Mouse (Mus musculus): Measurements from ENCODE around the gene Casz1. TPM values are rescaled to one million over a fixed set of nuclear protein-coding genes. Genes with fewer than 3 reads are reported as not detected.

Casz1 gene
- total RNA-seq, 2 experiments from 2014 or later: 1.1 to 2.5 TPM

DNA sequence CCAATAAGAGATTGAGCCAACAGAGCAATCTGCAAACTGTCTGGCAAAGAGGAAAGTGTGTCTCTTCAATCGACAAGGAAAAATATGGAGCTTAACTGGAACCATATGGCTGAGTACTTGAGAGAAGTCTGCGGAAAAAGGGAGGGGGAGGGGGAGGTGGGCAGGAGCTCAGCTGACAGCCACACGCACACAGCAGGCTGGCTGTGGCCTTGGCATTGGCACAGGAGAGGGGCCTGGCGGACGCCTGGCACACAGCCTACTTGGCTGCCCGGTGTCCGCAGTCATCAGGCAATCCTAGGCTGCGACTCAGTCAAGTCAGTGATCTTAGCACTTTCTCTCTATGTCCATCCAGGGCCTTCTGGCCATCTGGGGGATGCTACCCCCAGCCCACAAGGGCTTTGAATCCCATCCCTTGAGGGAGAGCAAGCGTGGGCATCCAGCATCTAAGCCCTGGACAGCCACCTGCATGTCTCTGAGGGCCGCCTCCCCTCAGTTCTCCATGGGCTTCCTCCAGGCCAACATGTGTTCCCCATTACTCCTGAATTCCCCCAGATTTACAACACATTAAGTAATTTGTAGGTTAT, 67.6 kb downstream of the Casz1 start:
- ATAC-seq (replicated peaks; ENCODE audit: low FRiP score, poor library complexity, severe bottlenecking): no peak

DNA sequence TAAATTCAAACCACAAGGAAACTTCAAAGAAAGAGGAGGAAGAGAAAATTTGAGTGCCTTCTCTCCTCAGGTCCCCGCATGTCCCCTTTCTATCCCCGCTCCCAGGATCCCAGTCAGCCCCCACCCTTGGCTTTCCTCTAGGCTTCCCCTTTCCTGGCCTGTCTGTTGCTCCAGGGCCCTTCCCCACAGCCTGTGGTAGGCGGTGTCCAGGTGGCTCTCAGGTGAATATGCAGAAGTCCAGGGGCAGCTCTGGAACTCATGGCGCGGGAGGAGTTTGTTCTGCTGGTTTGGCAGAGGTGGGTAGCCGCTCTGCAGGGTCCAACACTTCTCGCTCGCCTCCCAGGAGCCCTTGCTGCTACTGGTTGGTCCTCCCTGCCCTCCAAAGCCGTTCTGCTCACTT, 68.1 kb downstream of the Casz1 start:
- ATAC-seq (replicated peaks; ENCODE audit: low FRiP score, poor library complexity, severe bottlenecking): no peak

DNA sequence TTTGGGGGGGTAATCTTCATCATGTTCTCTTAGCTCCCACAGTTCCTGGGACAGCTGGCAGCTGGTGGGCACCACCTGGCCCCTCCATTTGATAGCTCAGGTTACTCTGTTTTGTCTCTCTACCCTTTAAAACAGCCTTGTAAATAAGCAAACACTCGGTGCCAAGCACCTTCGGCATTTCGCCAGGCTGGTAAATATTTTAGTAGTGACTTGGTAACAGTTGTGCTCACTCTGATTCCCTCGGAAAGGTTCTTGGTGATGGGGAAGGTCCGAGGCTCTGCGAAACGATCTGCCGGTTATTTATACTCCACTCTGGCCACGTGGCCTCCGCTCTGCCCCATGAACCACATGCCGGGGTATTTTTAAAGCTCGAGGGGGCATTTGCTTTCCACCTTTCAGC, 68.6 kb downstream of the Casz1 start:
- ATAC-seq (replicated peaks; ENCODE audit: low FRiP score, poor library complexity, severe bottlenecking): no peak

DNA sequence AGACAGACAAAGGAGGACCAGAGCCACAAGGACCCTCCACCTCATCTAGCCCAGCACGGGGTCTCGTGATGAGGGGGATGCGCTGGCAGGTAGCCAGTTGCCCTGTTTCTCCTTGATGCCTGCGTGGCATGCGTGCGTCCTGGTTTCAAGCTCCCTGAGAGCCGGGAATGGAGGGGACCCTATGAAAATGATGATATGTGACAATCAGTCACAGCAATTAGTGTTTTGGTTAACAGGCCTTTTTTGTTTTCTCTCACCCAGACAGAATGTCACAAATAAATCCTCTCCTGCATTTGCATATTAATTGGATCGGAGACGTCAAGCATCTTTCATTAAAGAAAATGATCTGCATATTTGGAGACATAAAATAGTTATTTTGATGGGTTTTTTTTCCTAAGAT, 71.9 kb downstream of the Casz1 start:
- no peak for ATAC-seq (replicated peaks; ENCODE audit: low FRiP score, poor library complexity, severe bottlenecking)

DNA sequence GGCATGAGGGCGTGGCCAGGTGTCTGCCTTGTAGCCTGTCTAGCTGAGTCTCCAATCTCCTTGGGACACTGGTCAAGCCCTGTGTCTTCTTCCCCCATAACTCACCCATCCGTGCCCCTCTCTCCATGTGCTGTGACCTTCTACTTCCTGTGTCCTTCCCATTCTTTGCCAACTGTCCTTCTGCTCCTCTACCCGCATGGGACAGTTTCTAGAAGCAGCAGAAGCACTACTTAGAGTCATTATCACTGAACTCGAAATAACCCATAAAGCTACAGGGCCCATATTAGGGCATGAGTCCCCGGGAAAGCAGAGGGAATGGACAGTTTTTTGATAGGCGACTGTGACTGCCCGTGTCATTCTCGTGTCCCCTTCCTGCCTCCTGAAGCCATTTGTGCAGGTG, 72.6 kb downstream of the Casz1 start:
- ATAC-seq (replicated peaks; ENCODE audit: low FRiP score, poor library complexity, severe bottlenecking): no peak

DNA sequence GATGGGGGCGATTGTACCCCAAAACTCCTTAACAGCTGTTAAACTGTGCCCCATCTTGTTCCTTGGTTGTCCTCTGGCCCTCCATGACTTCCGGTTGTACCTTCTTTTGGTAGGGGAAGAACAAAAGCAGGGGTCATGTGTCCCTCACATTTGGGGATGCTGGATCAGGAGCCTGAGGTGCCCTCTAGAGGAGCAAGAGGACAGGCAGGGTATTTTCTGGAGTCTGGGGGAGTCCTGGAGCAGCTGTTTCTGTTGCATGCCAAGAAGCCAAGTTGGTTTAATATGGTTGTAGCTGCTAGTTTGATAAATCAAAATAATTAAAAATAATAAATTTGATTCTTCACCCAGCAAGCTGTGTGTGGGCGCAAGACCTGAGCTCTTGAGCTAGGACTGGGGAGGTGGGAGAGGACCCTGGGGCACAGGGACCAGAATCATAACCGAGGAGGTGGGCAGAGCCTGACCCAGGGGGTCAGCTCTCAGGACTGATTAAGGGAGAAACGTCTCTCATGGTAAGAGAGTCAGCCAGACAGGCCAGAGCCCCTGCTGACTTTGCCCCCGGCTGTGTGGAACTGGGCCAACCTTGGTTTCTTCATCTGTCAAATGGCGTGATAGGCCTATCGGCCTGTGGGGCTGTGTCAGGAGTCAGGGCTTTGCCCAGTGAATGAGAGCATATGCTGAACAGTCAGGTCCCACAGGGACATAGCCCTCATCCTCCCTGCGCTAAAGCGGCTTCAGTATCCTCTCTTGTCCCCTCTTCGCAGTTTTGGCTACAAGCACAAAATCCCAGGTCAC, 74.2 kb downstream of the Casz1 start:
- ATAC-seq (replicated peaks; ENCODE audit: low FRiP score, poor library complexity, severe bottlenecking): no peak

DNA sequence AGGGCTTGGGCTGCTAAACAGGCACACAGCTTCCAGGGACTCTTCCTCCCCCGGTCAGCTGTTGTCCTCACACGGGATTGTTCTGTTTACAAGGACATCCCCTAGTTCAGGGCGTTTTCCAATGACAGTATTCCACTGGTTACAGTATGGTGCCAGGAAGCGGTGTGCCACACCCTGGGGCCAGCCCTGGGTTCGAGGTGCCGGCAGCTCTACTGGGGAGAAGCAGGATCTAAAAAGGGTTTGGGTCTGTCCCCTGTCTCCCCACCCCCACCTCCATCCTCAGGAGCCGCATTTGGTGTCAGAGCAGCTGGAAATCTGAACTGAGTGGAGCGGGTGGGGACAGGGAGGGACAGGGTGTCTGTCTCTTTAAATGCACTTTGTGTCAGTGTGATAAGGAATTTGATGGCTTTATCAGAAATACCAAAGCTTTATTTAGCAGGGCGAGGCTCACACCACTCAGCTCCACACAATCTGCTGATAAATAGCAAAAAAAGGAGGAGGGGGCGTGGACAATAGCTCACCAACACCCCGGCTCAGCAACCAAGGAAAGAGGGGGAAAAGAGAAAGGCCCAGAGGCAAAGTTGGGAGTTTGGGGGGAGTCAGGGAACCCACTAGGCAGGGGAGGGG, 74.9 kb downstream of the Casz1 start:
- no peak for ATAC-seq (replicated peaks; ENCODE audit: low FRiP score, poor library complexity, severe bottlenecking)

DNA sequence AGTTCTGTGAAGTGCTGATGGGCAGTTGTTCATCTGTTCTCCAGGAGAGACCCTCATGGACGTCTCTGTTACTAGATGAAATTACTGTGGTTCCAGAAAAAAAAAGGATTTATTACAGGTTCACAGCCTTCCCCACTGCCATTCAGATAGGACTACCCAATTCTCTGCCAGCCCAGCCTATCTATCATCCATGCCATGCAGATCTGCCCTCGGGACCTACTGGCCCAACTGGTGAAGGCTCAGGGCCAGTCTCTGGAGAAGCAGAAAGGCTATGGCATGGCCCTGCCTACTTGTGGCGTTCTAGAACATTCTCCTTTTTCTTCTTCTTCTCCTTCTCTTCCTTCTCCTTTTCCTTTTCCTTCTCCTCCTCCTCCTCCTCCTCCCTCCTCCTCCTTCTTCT, 75.4 kb downstream of the Casz1 start:
- no peak for ATAC-seq (replicated peaks; ENCODE audit: low FRiP score, poor library complexity, severe bottlenecking)

DNA sequence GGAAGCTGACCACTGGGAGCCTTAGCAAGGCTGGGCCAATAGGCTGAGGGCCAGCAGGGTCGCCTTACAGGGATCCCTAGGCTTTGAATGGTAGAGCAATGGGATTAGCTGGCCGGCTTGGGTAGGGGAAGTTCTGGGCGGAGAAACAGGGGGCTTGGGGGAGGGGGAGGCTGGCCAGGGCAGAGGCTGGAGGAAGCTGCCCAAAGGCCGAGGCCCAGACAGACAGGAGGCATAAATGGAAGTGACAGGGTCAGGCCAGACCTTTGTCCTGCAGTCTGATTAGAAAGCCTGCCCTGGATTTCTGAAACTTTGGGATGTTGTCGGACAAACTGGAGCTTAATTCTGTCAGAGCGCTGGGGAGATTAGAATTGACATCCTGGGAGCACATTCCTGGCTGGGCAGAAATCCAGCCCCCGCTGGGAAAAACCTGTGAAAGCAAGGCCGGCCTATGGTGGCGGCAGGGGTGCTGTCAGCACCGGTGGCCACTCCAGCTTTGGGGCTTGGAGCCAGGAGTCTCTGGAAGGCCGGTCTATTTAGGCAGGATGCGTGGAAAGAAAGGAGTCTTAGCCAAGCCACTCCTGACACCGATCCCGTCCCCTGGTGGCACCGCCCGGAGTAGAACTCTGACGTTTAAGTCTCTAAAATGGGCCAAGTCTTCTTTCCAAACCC, 76.9 kb downstream of the Casz1 start:
- ATAC-seq (replicated peaks; ENCODE audit: low FRiP score, poor library complexity, severe bottlenecking): no peak

DNA sequence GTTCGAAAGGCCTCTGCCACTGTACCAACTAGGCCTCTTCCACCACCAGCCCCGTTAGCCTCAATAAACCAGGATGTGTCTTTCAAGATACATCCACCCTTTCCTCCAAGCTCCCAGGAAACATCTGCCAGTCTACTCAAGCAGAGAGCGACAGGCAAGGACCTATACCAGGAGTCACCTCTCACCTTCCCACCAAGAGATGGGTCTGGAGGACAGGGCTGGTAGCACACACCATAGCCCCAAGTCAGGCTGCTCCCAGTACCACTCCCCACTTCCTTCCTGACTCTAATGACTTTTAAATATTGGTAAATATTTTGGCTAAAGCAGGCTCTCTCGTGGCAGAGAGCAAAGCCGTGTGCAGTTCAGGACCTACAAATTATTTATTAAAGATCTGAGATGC, 77.6 kb downstream of the Casz1 start:
- no peak for ATAC-seq (replicated peaks; ENCODE audit: low FRiP score, poor library complexity, severe bottlenecking)

DNA sequence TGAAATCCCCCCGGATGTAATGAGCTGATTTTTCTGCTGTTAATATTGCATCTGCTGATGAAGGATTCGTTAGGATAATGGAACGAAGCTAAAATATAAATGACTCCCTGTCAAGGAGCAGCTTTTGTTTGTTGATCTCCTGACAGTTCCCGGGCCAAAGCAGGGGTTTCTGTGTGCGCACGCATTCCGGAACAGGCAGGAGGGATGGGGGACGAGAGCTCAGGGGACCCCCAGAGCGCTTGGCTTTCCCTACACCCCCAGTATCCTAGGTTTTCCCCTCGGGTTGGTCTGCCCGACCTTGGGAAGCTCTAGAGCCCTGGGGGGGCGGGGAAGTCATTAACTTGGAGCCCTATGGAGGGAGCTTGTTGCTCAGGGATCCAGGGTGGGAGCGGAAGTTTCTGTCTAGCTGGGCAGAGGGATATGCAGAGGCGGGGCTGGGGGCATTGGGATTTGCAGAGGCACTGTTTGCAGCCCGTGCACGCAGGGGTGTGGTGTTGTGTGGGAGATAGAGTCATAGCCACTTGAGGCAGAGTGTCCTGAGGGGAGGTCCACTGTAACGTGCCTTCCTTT, 78.2 kb downstream of the Casz1 start:
- no peak for ATAC-seq (replicated peaks; ENCODE audit: low FRiP score, poor library complexity, severe bottlenecking)

DNA sequence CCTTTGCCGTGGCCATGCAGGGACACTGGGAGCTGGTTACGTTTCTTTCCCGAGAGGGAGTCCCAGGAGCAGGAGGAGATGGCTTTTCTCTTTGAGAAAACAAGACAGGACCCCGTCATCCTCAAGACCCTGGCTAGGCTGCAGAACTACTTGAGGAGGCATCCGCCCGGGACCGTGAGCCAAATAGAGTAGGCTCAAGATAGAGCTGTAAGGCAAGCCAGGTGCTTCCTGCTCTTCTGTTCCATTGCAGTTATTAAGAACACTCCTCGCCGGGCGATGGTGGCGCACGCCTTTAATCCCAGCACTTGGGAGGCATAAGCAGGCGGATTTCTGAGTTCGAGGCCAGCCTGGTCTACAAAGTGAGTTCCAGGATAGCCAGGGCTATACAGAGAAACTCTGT, 80.4 kb downstream of the Casz1 start:
- no peak for ATAC-seq (replicated peaks; ENCODE audit: low FRiP score, poor library complexity, severe bottlenecking)

DNA sequence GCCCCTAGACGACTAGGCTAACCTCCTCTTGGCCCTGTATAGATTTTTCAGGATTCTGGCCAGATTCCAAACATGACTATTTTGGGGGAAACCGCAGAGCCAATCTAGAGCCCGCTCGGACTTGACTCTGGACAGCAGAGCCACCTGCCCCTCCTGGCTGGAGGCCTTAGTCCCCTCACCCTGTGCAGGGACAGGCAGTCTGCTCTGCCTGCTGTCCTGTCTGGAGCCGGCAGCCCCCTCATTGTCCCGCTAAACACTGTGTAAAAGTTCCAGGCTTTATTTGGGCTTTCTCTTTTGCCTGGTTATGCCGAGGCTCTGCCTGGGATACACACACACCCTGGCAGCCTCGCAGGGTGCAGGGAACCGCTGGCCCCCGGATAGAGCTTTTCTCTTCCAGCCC, 81.2 kb downstream of the Casz1 start:
- ATAC-seq (replicated peaks; ENCODE audit: low FRiP score, poor library complexity, severe bottlenecking): no peak

DNA sequence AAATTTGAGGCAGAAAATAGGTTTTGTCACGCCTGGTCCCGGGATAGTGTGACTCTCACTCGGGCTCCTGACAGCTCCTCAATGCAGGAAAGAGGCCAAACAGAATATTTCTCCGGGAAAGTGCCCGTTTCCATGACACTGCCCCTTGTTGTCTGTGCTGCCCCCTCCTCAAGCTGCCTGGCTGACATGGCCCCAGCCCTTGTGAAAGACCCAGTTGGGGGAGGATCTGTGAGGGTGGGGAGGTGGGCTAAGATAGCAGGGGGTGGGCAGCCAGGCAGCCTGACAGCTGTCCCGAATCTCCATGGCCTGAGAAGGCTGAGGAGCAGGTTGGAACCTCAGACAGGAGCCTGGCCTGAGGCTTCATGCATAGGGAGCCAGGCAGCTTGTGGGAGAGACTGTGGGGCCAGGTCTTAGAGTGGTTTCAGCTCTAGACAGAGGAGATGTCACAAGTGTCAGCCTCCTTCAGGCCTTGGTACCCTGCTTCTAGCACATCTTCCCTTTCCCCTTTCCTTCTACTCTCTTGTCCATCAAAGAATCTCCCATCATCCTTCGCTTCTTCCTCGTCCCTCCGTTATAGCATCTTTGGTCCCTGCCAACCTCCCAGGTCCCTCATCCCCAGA, 81.8 kb downstream of the Casz1 start:
- no peak for ATAC-seq (replicated peaks; ENCODE audit: low FRiP score, poor library complexity, severe bottlenecking)

DNA sequence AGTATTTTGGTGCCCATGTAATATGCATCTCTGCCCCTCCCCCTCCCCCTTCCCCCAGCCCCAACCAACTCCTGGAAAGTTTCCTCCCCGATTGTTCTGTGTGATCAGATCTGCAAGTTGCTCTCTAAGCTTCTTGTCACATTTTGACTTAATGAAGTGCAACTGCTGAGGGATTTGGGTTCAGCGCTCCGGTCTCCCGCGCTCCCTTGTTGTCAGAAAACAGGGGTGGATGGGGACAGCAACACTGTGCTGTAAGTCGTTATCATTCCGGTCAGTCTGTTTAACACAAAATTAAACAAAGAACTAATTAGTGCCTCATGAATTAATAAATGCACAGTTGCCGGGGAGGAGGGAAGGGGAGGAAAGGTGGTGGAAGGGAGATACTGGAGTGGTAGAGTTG, 84.0 kb downstream of the Casz1 start:
- ATAC-seq (replicated peaks; ENCODE audit: low FRiP score, poor library complexity, severe bottlenecking): no peak

DNA sequence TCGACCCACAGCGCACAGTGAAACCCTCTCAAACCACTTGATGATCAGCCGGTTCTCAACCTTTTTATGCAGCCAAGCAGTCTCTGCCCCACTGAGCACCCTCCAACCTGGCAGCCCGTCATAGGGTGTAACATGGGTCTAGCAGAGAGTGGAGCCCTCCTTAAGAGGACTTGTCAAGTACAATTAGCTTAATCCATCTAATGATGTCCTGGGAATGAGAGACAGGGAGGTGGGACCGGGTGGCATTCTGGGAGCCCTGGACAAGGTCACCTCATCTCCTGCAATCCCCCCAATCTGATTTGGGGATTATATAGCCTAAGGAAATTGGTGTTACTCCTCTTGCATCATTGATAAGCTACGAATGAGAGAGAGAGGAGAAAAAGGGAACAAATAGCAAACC, 84.8 kb downstream of the Casz1 start:
- no peak for ATAC-seq (replicated peaks; ENCODE audit: low FRiP score, poor library complexity, severe bottlenecking)

DNA sequence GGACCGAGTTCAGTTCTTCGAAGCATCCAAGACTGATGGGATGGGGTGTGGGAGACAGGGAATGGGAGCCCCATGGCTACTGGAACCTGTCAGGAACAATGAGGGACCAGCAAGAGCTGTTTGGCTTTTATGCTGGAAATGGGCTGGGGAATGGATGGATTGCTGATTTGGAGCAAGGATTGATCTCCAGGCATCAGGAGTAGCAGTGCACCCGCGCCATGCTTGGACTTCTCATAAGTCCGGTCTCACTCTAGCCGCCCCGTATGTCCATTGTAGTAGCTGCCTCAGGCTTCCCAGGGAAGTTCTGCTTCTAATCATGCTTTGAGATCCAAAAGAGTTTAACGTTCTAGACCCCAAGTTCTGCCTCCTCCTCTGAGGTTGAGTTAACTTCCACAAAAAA, 86.2 kb downstream of the Casz1 start:
- no peak for ATAC-seq (replicated peaks; ENCODE audit: low FRiP score, poor library complexity, severe bottlenecking)

DNA sequence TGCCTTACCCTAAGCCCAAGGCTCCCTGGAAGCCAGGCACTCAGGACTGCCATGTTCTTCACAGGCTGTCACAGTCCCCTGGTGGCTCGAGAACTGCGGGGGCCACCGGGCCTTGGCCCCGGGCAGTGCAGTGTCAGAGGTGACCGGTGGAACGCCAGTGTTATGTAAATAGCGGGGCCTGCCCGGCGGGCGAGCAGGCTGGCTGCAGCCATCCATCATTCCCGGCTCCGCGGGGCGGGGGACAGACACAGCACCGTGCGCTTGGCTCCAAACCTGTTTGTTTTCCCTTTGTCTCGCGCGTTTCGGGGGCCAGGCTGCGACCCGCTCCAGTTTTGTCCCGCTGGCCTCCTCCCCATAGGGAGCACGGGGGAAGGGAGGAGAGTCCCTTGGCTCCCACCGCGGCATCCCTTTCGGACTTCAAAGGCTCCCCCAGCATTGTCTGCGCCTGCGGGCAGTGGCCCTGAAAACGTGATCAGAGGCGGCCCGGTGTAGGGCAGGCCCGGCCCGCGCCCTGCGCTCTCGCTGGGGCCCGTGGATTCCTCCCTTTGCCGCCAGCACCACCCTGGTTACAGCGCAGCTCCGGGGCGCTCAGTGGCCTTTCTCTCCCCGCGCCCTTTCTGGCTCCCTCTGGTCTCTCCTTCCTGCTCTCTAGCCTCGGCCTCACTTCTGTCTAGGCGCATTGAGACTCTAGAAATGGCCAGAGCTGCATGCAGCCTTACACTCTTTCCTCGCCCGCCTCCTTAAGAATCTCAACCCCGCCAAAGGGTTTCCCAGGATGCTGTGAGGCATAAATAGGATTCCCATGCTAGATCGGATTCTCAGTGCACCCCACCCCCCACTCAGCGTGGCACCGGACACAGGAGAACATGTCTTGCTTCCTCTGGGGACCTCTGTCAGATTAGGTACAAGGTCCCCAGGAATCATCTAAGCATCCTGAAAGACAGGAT, 86.9 kb downstream of the Casz1 start:
- no peak for ATAC-seq (replicated peaks; ENCODE audit: low FRiP score, poor library complexity, severe bottlenecking)

DNA sequence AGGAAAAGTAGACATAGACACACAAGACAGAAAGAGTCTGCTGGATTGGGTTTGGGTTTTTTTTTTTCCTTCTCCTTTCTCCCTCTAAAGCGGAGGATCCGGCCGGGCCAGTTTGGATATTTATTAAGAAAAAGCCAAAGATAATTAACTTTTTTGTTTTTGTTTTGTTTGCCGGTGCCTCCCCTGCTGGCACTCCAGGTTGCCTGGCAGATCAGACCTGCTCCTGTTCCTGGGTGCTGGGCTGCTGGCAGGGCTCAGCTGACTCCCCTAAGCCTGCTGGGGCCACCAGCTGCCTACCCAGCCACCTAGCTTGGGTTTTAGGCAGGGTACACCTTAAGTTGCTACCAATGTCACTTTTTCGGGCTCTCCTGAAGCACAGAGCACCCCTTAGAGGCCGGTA, 91.9 kb downstream of the Casz1 start:
- no peak for ATAC-seq (replicated peaks; ENCODE audit: low FRiP score, poor library complexity, severe bottlenecking)

Data from erythroid progenitor cell, adult 5-6 weeks (primary cell).